9 mouse cellular contexts compared by ENCODE assay signal in the genomic region with DNA sequence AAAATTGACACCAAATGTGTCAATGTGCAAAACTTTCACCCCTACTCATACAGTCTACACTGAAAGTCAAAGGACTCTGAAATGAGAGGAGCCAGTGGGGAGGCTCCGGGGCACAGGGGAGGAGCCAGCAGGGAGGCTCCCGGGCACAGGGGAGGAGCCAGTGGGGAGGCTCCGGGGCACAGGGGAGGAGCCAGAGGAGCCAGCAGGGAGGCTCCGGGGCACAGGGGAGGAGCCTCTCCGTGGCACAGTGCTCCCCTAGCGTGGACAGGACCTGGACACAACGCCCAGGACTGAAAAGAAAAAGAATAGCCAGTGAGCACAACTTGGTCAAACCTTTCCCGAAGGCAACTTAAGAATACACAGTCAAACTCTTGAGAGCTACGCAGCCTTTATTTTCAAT. TPM values are rescaled to one million over a fixed set of nuclear protein-coding genes. Genes with fewer than 3 reads are reported as not detected.
DNase-seq lines count a peak whose midpoint lies in the region; ATAC-seq and TF ChIP-seq lines count a peak whose summit lies in the region.
"Had no signal": no experiment of that assay in that cellular context is flagged by ENCODE, and none has a peak within 500 bp of the region (broad histone marks: within the 10 kb centered on the region; RNA-seq: fewer than 3 reads in every experiment).

No protein-coding gene starts in this region.

- H3K4me2 ChIP-seq in liver, embryonic 16.5 days (ENCODE audit: low read depth, low read length) = peak overlapping the region; percentile 36

- H3K9ac ChIP-seq in liver, embryonic 16.5 days (ENCODE audit: low read depth, low read length) = no peak overlapping the region

- no peaks in the 10 kb centered on the region for H3K9me3 ChIP-seq in liver, embryonic 16.5 days (replicated peaks; ENCODE audit: control insufficient read depth, low read length)

- peak overlapping the region; percentile 16; the same call in 1 of the 2 replicates for H3K27ac ChIP-seq in gastrocnemius, adult 2 months
- H3K27ac ChIP-seq in liver, embryonic 16.5 days (ENCODE audit: low read length) = no peak overlapping the region

- H3K27me3 ChIP-seq in liver, embryonic 16.5 days (ENCODE audit: control insufficient read depth, insufficient read depth, low read depth, low read length) = no peaks in the 10 kb centered on the region
- H3K27me3 ChIP-seq: CH12.LX had no signal

- H3K4me1 ChIP-seq in liver, embryonic 16.5 days (ENCODE audit: control insufficient read depth, low read depth, low read length) = peaks cover 14% of the 10 kb centered on the region

- WGBS in liver, embryonic 16.5 days (ENCODE audit: insufficient replicate concordance) = 28% methylated on average over 9 of the region's 9 CpGs

- H3K4me3 ChIP-seq in gastrocnemius, adult 2 months = peak overlapping the region; percentile 42
- no peak overlapping the region for H3K4me3 ChIP-seq in liver, embryonic 16.5 days (ENCODE audit: low read depth, low read length)

- intact Hi-C loops in gastrocnemius, adult 2 months (cut with DNase I) = no loop called here

- H3K36me3 ChIP-seq in liver, embryonic 16.5 days (ENCODE audit: control insufficient read depth, insufficient read depth) = no peaks in the 10 kb centered on the region

- peak; percentile 73 to 93; a peak in 3 of 4 replicates for ATAC-seq in hematopoietic stem cell, adult 5-6 weeks (replicated peaks in 1 of 2; ENCODE audit: insufficient read depth in 1 of 2, low FRiP score in 2 of 2, low TSS enrichment in 1 of 2, low read depth in 1 of 2, poor library complexity in 2 of 2, severe bottlenecking in 2 of 2)
- ATAC-seq in liver, embryonic 16.5 days (ENCODE audit: low read depth) = peak; percentile 100

- TF ChIP-seq CTCF in gastrocnemius, adult 2 months (IDR thresholded peaks at IDR 0.05) = no peak

- DNase-seq in gastrocnemius, adult 2 months = peak; percentile 41
- no peak for DNase-seq in gastrocnemius, adult 18-20 months (ENCODE audit: low spot score)
- peak; percentile 62 for DNase-seq in R1 (ENCODE audit: low read depth, low spot score)
- DNase-seq in cerebellum, postnatal 36 days = no peak
- no peak for DNase-seq in urinary bladder, postnatal 14 days (ENCODE audit: low spot score)
- no peak for DNase-seq in ovary, postnatal 14 days (ENCODE audit: low spot score)

RNA-seq across cellular contexts. Expression of a gene that starts 20.2 kb away (rescaled TPM):
- total RNA-seq in gastrocnemius, adult 2 months (2021) = 1 to 10 TPM; 1.4 to 1.6 TPM
- 1 to 10 TPM in 1 of 2 experiments, under 1 TPM in 1; 0.80 to 1.2 TPM for total RNA-seq in gastrocnemius, adult 18-20 months (2021)
- 27.2 and 27.5 TPM in 2 replicates for total RNA-seq in hematopoietic stem cell, adult 5-6 weeks (2017)
- polyA plus RNA-seq in liver, embryonic 16.5 days (2015; fragmentation: Nextera tagmentation; extraction: Ambion mirVana) = 4.9 and 5.7 TPM in 2 replicates

RNA-seq across cellular contexts. Expression of a gene that starts 38.5 kb away (rescaled TPM):
- total RNA-seq in gastrocnemius, adult 2 months (2021) = not detected
- total RNA-seq in gastrocnemius, adult 18-20 months (2021) = not detected
- total RNA-seq in hematopoietic stem cell, adult 5-6 weeks (2017) = not detected in 2 replicates
- 0.27 and 0.37 TPM in 2 replicates for polyA plus RNA-seq in liver, embryonic 16.5 days (2015; fragmentation: Nextera tagmentation; extraction: Ambion mirVana)

Comparison
In these comparisons a context has a peak if more than half of its experiments do, and no peak if none do; other contexts are left out.
1. DNase-seq: peak in gastrocnemius, adult 2 months (single experiment) and R1 (single experiment); none in gastrocnemius, adult 18-20 months (single experiment), cerebellum, postnatal 36 days (0 of 2), urinary bladder, postnatal 14 days (single experiment) and ovary, postnatal 14 days (single experiment).
2. RNA of a gene that starts 20.2 kb away (total RNA-seq): 27.2 to 27.5 TPM in hematopoietic stem cell, adult 5-6 weeks; 1.4 to 1.6 TPM in gastrocnemius, adult 2 months and 0.80 to 1.2 TPM in gastrocnemius, adult 18-20 months; every median in the first group is over 10 times any median in the second.